Mouse (Mus musculus) heart, embryonic 14.5 days (tissue): Measurements from ENCODE around the gene Aox2. TPM values are rescaled to one million over a fixed set of nuclear protein-coding genes. Genes with fewer than 3 reads are reported as not detected.
A peak's percentile ranks its signal among the peaks of the same experiment; 100 is the strongest.

Source experiments
- ATAC-seq: fragments of 200-750 bp; cut with Nextera tagmentation; 2 replicates; pipeline ENCODE4 v1.8.0; 2017; ENCODE audit warnings: low read depth, moderate TSS enrichment; ENCODE audit not compliant: insufficient number of reproducible peaks, insufficient read depth, low FRiP score
- H3K27ac ChIP-seq, 2 experiments: fragments of 200-500 bp in 1 of 2; fragments of 300-500 bp in 1 of 2; sonication (generic) in 1 of 2; replicated peaks in 1 of 2; 2 replicates each; pipeline ENCODE4 v1.5.1; 2012 to 2014; ENCODE audit warnings: low read depth in 2 of 2, low read length in 2 of 2, control low read depth in 1 of 2, mild to moderate bottlenecking in 1 of 2, mixed read lengths in 1 of 2; ENCODE audit not compliant: control insufficient read depth in 1 of 2, insufficient read depth in 1 of 2
- H3K27me3 ChIP-seq: fragments of 300-500 bp; sonication (generic); 2 replicates; pipeline ENCODE4 v1.6.1; 2014; ENCODE audit warnings: mild to moderate bottlenecking, low read length, control low read depth; ENCODE audit not compliant: control insufficient read depth, insufficient read depth
- H3K36me3 ChIP-seq: fragments of 300-500 bp; sonication (generic); 2 replicates; pipeline ENCODE4 v1.6.1; 2014; ENCODE audit warnings: mild to moderate bottlenecking, control low read depth, low read length, mixed read lengths; ENCODE audit not compliant: control insufficient read depth, insufficient read depth
- H3K4me1 ChIP-seq, 2 experiments: fragments of 200-500 bp in 1 of 2; fragments of 300-500 bp in 1 of 2; sonication (generic) in 1 of 2; 2 replicates each; pipeline ENCODE4 v1.6.1; 2012 to 2014; ENCODE audit warnings: low read length in 2 of 2, control low read depth in 1 of 2, mixed read lengths in 1 of 2; ENCODE audit not compliant: control insufficient read depth in 2 of 2, insufficient read depth in 2 of 2
- H3K4me2 ChIP-seq: fragments of 300-500 bp; sonication (generic); 2 replicates; pipeline ENCODE4 v1.6.1; 2014; ENCODE audit warnings: mild to moderate bottlenecking, low read length
- H3K4me3 ChIP-seq, 2 experiments: fragments of 200-500 bp in 1 of 2; fragments of 300-500 bp in 1 of 2; sonication (generic) in 1 of 2; 2 replicates each; pipeline ENCODE4 v1.5.1; 2012 to 2014; ENCODE audit warnings: low read length in 2 of 2, mild to moderate bottlenecking in 2 of 2, control low read depth in 1 of 2, low read depth in 1 of 2, moderate library complexity in 1 of 2; ENCODE audit not compliant: control insufficient read depth in 1 of 2, insufficient read depth in 1 of 2
- H3K9ac ChIP-seq: fragments of 300-500 bp; sonication (generic); 2 replicates; pipeline ENCODE4 v1.6.1; 2014; ENCODE audit warnings: mild to moderate bottlenecking, low read length
- H3K9me3 ChIP-seq: fragments of 300-500 bp; sonication (generic); 2 replicates; pipeline ENCODE4 v1.6.1; 2016; ENCODE audit warnings: low read length, control low read depth; ENCODE audit not compliant: control insufficient read depth
- WGBS: fragments of 180-500 bp; shearing (Covaris S2); extraction: QIAGEN DNeasy Blood & Tissue Kit; methylation state at CpG from one replicate; pipeline ENCODE4 v1.1.7; 2014; 5-methylcytosine and 5-hydroxymethylcytosine counted together
- polyA plus RNA-seq: library from polyadenylated mRNA; unstranded; fragments of >200 nt; fragmentation: Nextera tagmentation; extraction: Ambion mirVana; gene quantifications from 2 replicates; pipeline ENCODE4 v1.2.1, GENCODE M21; 2014

Aox2 gene
- polyA plus RNA-seq, 1 experiment from 2014 or later, result not detected

DNA sequence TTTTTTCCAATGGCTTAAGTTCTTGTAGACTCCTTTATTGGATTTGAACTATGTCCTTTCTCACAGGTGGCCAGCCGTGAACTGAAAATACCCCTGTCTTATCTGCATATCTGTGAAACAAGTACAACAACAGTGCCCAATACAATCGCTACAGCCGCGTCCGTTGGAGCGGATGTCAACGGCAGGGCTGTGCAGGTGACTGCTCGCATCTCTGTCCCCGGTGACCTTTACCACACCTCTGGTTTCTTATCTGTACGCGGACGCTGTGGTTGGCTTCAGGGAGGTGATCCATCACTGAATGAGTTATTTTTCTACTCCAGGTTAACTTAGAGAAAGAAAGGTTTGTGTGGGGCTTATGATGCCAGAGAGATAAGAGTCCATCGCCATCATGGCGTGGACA lies 68.0 kb downstream of the Aox2 start:
- WGBS, result 75% methylated on average over 14 of the region's 14 CpGs

DNA sequence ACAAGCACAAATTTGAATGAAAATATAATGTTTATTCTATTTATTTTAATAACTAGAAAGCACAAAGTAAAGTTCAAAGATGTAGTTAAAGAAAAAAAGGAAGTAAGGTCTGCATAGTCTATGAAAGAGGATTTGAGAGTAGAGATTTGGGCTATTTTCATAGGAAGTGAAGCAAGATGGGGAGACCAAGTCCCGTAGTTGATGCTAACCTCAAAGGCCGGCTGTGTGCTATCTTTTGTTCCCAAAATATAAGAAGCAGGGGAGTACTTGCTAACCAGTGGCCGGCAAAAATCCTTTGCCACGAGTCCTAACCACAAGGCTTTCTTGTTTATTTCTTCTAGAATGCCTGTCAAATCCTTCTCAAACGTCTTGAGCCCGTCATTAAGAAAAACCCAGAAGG lies 70.6 kb downstream of the Aox2 start:
- peaks cover 4 to 6% of the 10 kb centered on the region in 2 experiments; a peak in 2 of 4 replicates for H3K4me1 ChIP-seq
- 68% methylated on average over 6 of the region's 6 CpGs for WGBS
- H3K36me3 ChIP-seq, result no peaks in the 10 kb centered on the region
- no peak overlapping the region for H3K27ac ChIP-seq
- H3K4me2 ChIP-seq, result no peak overlapping the region
- H3K9me3 ChIP-seq, result no peaks in the 10 kb centered on the region
- H3K4me3 ChIP-seq, result no peak overlapping the region
- H3K27me3 ChIP-seq, result no peaks in the 10 kb centered on the region
- H3K9ac ChIP-seq, result no peak overlapping the region
- ATAC-seq, result no peak

More for the DNA sequence above, 68.0 kb downstream of the Aox2 start:
- Histone ChIP-seq H3K9ac (no peak overlapping the region), H3K27me3 (no peaks in the 10 kb centered on the region), H3K4me3 (no peak overlapping the region), H3K27ac (no peak overlapping the region), H3K4me2 (no peak overlapping the region), H3K36me3 (no peaks in the 10 kb centered on the region), H3K4me1 (peaks cover 0 to 7% of the 10 kb centered on the region in 2 experiments), H3K9me3 (no peaks in the 10 kb centered on the region)
- no peak for ATAC-seq

DNA sequence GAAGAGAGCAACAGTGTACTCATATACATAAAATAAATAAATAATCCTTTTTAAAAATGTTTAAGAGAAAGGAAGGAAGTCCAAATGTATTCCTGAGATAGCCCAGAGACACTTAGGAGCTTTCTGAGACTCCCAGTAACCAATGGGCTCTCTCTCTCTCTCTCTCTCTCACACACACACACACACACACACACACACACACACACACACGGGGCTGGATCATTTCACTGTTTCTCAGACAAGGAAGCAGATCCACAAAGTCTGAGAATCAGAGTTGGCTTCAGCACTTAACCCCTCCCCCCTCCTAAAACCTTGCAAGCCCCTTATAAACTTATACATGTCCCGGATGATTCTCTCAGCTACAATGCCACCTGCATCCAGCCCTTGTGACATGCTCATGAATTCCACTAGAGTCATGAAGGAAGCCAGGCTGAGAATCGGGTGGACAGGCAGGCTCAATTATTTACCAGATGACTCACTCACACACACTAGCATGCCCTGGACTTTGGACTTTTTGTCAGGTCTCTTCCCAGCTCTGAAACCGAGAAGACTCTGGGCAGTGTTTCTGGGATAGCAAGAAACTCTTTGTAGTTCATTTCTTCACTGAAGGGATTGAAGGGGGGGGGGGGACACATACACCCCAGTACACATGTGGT lies 75.2 kb downstream of the Aox2 start:
- H3K9ac ChIP-seq, result no peak overlapping the region
- no peak overlapping the region for H3K4me3 ChIP-seq
- no peaks in the 10 kb centered on the region for H3K36me3 ChIP-seq
- H3K4me2 ChIP-seq, result no peak overlapping the region
- no peaks in the 10 kb centered on the region for H3K27me3 ChIP-seq
- H3K4me1 ChIP-seq, result peaks cover 4 to 6% of the 10 kb centered on the region in 2 experiments; a peak in 2 of 4 replicates
- no peaks in the 10 kb centered on the region for H3K9me3 ChIP-seq
- no peak for ATAC-seq
- 52% methylated on average over 4 of the region's 4 CpGs for WGBS
- no peak overlapping the region for H3K27ac ChIP-seq

DNA sequence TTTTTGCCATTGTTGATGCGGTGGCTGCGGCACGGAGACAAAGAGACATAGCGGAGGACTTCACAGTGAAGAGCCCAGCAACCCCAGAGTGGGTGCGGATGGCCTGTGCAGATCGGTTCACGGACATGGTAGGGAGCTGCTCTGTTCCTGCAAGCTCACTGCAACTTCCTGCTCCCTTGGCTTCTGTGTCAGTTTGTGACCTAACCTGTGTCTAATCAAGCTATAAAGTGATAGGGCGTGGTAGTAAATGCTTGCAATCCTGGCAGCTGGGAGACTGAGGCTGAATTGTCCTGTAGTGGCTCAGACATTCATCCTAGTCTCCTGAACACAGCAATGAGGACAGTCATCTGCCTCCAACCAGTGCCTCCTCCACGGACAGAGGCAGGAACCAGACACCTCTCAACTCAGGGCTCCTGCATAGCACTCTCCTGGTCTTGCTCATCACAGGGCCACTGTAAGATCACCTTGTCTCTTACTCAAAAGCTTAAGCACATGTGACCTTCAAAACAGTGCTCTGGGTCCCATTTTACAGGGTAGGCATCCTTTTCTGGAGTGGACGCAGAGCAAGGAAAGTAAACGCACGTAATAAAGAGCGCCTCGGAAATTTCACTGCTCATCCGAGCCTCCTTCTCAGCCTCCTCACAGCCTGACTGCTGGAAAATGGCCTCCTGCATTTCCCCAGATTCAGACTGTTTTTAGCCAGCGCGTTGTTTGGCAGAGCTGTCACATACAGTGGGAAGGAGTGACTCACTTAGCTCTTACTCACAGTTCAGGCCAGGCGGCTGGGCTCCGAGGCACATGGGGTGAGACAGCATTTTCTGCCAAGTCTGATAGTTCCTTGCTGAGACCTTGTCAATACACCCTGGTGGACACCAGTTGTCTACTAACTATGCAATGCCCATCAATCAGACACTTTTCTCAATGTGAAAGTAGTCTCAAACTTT lies 81.1 kb downstream of the Aox2 start:
- no peaks in the 10 kb centered on the region for H3K36me3 ChIP-seq
- no peak overlapping the region for H3K4me2 ChIP-seq
- H3K27ac ChIP-seq, result 0 out of 4 replicates have a peak overlapping the region, but pooled peaks of 1 of the 2 experiments have one; percentile 39
- no peaks in the 10 kb centered on the region for H3K27me3 ChIP-seq
- peaks cover 2 to 4% of the 10 kb centered on the region in 2 experiments; a peak in 1 of 4 replicates for H3K4me1 ChIP-seq
- peak; percentile 59 for ATAC-seq
- WGBS, result 71% methylated on average over 19 of the region's 19 CpGs
- H3K9me3 ChIP-seq, result no peaks in the 10 kb centered on the region
- no peak overlapping the region for H3K9ac ChIP-seq
- H3K4me3 ChIP-seq, result no peak overlapping the region

DNA sequence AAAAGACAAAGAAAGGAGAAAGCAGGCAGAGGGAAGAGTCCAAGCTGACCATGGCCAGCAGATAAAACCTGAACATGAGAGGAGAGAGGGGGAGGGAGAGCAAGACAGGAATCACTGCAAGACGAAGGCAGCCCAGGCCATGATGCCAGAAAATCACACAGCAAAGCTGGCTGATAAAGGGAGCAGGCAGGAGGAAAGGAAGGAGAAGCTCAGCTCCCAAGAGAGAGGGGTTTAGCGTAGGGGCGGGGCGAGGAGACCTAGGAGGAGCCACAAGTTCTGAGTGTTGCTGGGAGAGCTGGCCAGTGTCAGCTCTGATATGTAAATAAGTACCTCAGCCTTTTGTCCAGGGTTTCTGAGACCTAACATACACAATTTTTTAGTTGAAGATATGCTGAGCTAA lies 84.2 kb downstream of the Aox2 start:
- ATAC-seq, result no peak
- Histone ChIP-seq H3K27ac (no peak overlapping the region), H3K4me2 (no peak overlapping the region), H3K9ac (no peak overlapping the region), H3K9me3 (no peaks in the 10 kb centered on the region), H3K4me1 (peaks cover 2 to 4% of the 10 kb centered on the region in 2 experiments; a peak in 1 of 4 replicates), H3K4me3 (no peak overlapping the region), H3K27me3 (no peaks in the 10 kb centered on the region), H3K36me3 (no peaks in the 10 kb centered on the region)
- 42% methylated on average over 4 of the region's 4 CpGs for WGBS

DNA sequence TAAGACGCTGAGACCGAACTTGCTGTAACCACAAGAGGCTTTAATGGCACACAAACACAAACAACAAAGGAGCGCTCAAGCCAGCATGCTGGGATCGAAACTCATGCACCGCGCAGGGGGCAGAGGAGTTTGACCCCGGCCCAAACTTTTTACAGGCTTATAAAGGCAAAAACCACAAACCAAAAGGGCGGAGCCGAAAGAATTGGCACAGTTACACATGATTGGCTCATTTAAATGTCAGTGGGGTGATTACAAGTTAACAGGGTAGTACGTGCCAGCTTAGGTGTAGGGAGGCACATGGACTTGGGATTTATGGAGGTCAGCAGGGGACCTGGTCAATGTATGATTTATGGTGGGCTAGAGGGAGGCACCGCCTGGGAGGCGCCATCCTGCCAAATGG lies 86.4 kb downstream of the Aox2 start:
- 95% methylated on average over 12 of the region's 12 CpGs for WGBS
- Histone ChIP-seq H3K36me3 (no peaks in the 10 kb centered on the region), H3K4me2 (no peak overlapping the region), H3K9me3 (peaks cover 3% of the 10 kb centered on the region; the same call in 1 of the 2 replicates), H3K4me1 (peaks cover 2% of the 10 kb centered on the region in 2 experiments; a peak in 1 of 4 replicates), H3K4me3 (no peak overlapping the region), H3K9ac (no peak overlapping the region), H3K27ac (no peak overlapping the region), H3K27me3 (no peaks in the 10 kb centered on the region)
- no peak for ATAC-seq

DNA sequence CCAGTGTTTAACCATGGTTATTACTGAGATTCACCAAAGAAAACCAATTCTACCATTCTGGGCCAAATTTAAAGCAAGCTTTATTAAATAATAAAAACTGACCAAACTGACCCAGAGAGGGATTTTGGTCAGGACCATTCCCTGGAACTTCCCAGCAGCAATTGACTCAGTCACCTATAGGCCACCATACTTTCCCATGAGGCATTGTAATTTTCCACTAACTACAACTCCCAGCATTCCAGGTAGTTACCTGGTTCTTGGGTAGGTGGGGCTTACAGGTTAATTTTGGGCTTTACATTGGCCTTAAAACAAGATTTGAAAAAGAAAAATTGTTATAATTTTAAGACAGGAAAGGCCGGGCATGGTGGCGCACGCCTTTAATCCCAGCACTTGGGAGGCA lies 87.7 kb downstream of the Aox2 start:
- WGBS, result 96% methylated on average over 3 of the region's 3 CpGs
- no peaks in the 10 kb centered on the region for H3K27me3 ChIP-seq
- no peak overlapping the region for H3K4me2 ChIP-seq
- no peaks in the 10 kb centered on the region for H3K36me3 ChIP-seq
- ATAC-seq, result no peak
- H3K9me3 ChIP-seq, result peaks cover 3% of the 10 kb centered on the region; the same call in 1 of the 2 replicates
- no peak overlapping the region for H3K27ac ChIP-seq
- no peak overlapping the region for H3K9ac ChIP-seq
- H3K4me1 ChIP-seq, result peaks cover 2% of the 10 kb centered on the region in 2 experiments; a peak in 1 of 4 replicates
- no peak overlapping the region for H3K4me3 ChIP-seq
